Mouse (Mus musculus): ENCODE data around the gene Gnl2. TPM values are rescaled to one million over a fixed set of nuclear protein-coding genes. Genes with fewer than 3 reads are reported as not detected.

Gnl2 gene
- polyA plus RNA-seq, 1 experiment = 140 TPM

DNA sequence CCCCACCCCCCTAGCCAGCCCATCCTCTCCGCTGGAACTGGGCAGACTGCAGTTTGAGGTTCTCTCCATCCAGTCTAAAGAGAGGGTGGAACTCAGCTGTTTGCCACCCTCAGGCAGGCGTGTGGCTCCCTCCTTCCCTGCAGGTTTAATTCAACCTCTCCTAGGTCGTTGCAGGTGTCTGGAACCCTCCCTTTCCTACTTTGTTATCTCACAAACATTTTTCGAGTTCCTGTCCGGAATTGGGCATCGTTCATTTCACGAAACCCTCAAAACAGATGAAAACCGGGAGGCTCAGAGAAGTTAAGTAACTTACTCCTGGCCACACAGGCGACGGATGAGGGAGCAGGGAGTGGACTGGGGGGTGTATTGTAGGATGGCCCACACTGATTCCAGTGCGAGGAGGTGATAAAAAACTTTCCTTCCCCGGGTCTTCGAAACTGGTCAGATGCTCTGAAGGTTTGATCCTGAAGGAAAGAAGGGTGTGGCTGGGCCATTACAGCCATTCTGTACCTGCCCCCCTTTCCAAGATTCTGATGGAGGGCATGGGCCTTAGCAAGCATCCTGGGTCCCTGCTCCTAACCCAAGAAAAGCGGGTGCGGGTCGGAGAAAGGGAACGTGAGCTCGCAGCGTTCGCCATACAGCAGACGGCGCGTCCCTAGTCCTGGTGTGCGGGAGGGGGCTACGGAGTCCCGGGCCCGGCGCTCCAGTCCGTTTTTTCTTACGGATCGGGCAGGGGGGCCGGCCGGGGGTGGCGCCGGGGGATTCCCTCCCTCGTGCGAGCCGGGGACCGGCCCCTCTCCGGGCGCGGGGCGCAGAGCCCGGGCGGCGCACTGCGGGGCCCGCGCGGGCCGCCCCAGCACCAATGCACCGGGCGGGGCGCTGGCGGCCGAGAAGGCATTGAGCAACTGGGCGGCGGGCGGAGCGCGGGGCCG lies 30.4 kb upstream of the Gnl2 start, which contains the start of gene Rspo1:
TSS of gene Rspo1 (plus strand) at position 760 of the 932 bp plus-strand sequence.
- TF ChIP-seq POLR2A (IDR thresholded peaks at IDR 0.05; ENCODE audit: insufficient read depth, low read length) (no peak), CTCF (IDR thresholded peaks at IDR 0.05; ENCODE audit: low read depth, low read length) (no peak), EP300 (IDR thresholded peaks at IDR 0.05; ENCODE audit: insufficient read depth, low read depth, low read length) (no peak)
- H3K4me1 ChIP-seq (ENCODE audit: control insufficient read depth, insufficient read depth, low read length) = no peaks in the 10 kb centered on the region
- no peak within 1 kb of the TSS for H3K27ac ChIP-seq (ENCODE audit: insufficient read depth, low read length)
- H3K36me3 ChIP-seq (ENCODE audit: control insufficient read depth, insufficient read depth, low read length, poor library complexity, severe bottlenecking) = no peaks in the 10 kb centered on the region
- H3K27me3 ChIP-seq (ENCODE audit: control insufficient read depth, insufficient read depth, low read length, poor library complexity, severe bottlenecking) = peaks cover 5% of the 10 kb centered on the region; the same call in 1 of the 2 replicates
- no peaks in the 10 kb centered on the region for H3K9me3 ChIP-seq (replicated peaks; ENCODE audit: control insufficient read depth, insufficient read depth, low read length, poor library complexity, severe bottlenecking)
- peak within 1 kb of the TSS; percentile 67 for H3K4me3 ChIP-seq (ENCODE audit: low read depth, low read length)
- peak within 1 kb of the TSS; percentile 68 for H3K9ac ChIP-seq (ENCODE audit: low read depth, poor library complexity, severe bottlenecking)

GRCm38 (mm10) chr4:124986739-124987710 lies 29.4 kb upstream of the Gnl2 start:
- H3K4me1 ChIP-seq (ENCODE audit: control insufficient read depth, insufficient read depth, low read length) = no peaks in the 10 kb centered on the region
- H3K9me3 ChIP-seq (replicated peaks; ENCODE audit: control insufficient read depth, insufficient read depth, low read length, poor library complexity, severe bottlenecking) = no peaks in the 10 kb centered on the region
- peak overlapping the region; percentile 68 for H3K9ac ChIP-seq (ENCODE audit: low read depth, poor library complexity, severe bottlenecking)
- H3K27ac ChIP-seq (ENCODE audit: insufficient read depth, low read length) = no peak overlapping the region
- H3K27me3 ChIP-seq (ENCODE audit: control insufficient read depth, insufficient read depth, low read length, poor library complexity, severe bottlenecking) = peaks cover 5% of the 10 kb centered on the region; the same call in 1 of the 2 replicates
- no peaks in the 10 kb centered on the region for H3K36me3 ChIP-seq (ENCODE audit: control insufficient read depth, insufficient read depth, low read length, poor library complexity, severe bottlenecking)
- no peak for TF ChIP-seq POLR2A (IDR thresholded peaks at IDR 0.05; ENCODE audit: insufficient read depth, low read length)
- TF ChIP-seq CTCF (IDR thresholded peaks at IDR 0.05; ENCODE audit: low read depth, low read length) = no peak
- TF ChIP-seq EP300 (IDR thresholded peaks at IDR 0.05; ENCODE audit: insufficient read depth, low read depth, low read length) = no peak
- peak overlapping the region; percentile 67 for H3K4me3 ChIP-seq (ENCODE audit: low read depth, low read length)

DNA sequence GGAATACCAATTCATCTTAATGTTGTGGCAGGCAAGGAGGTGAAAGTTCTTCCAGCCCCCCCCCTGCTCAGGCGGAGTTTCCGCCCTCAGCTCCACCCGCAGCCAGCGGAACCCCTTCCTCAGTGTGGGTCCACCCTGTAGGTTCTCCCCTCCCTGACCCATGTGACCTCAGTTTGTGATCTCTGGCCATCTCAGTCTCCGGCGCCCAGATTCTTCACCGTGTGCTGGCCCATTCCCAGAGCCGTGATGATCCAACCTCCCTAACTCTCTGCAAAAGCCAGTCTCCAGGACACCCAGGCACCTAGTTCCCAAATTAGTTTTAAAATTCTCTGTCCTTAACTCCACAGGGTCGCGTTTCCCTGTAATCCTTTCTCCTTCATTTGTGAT lies 28.7 kb upstream of the Gnl2 start:
- no peak for TF ChIP-seq EP300 (IDR thresholded peaks at IDR 0.05; ENCODE audit: insufficient read depth, low read depth, low read length)
- no peak for TF ChIP-seq CTCF (IDR thresholded peaks at IDR 0.05; ENCODE audit: low read depth, low read length)
- Histone ChIP-seq H3K4me1 (ENCODE audit: control insufficient read depth, insufficient read depth, low read length) (no peaks in the 10 kb centered on the region), H3K4me3 (ENCODE audit: low read depth, low read length) (no peak overlapping the region), H3K9me3 (replicated peaks; ENCODE audit: control insufficient read depth, insufficient read depth, low read length, poor library complexity, severe bottlenecking) (no peaks in the 10 kb centered on the region), H3K27me3 (ENCODE audit: control insufficient read depth, insufficient read depth, low read length, poor library complexity, severe bottlenecking) (peaks cover 5% of the 10 kb centered on the region; the same call in 1 of the 2 replicates), H3K36me3 (ENCODE audit: control insufficient read depth, insufficient read depth, low read length, poor library complexity, severe bottlenecking) (no peaks in the 10 kb centered on the region), H3K9ac (ENCODE audit: low read depth, poor library complexity, severe bottlenecking) (no peak overlapping the region), H3K27ac (ENCODE audit: insufficient read depth, low read length) (no peak overlapping the region)

- Histone ChIP-seq H3K36me3 (ENCODE audit: control insufficient read depth, insufficient read depth, low read length, poor library complexity, severe bottlenecking) (no peaks in the 10 kb centered on the region), H3K27me3 (ENCODE audit: control insufficient read depth, insufficient read depth, low read length, poor library complexity, severe bottlenecking) (peaks cover 5% of the 10 kb centered on the region; the same call in 1 of the 2 replicates), H3K9ac (ENCODE audit: low read depth, poor library complexity, severe bottlenecking) (no peak overlapping the region), H3K9me3 (replicated peaks; ENCODE audit: control insufficient read depth, insufficient read depth, low read length, poor library complexity, severe bottlenecking) (no peaks in the 10 kb centered on the region), H3K27ac (ENCODE audit: insufficient read depth, low read length) (no peak overlapping the region), H3K4me1 (ENCODE audit: control insufficient read depth, insufficient read depth, low read length) (no peaks in the 10 kb centered on the region), H3K4me3 (ENCODE audit: low read depth, low read length) (no peak overlapping the region)
- TF ChIP-seq CTCF (IDR thresholded peaks at IDR 0.05; ENCODE audit: low read depth, low read length) (no peak), POLR2A (IDR thresholded peaks at IDR 0.05; ENCODE audit: insufficient read depth, low read length) (no peak), EP300 (IDR thresholded peaks at IDR 0.05; ENCODE audit: insufficient read depth, low read depth, low read length) (no peak)
Observed at GRCm38 (mm10) chr4:124988382-124988781, 28.0 kb upstream of the Gnl2 start.

GRCm38 (mm10) chr4:124989787-124990253 lies 26.6 kb upstream of the Gnl2 start:
- H3K9ac ChIP-seq (ENCODE audit: low read depth, poor library complexity, severe bottlenecking) = 0 out of 2 replicates have a peak overlapping the region, but pooled peaks have one; percentile 40
- no peak for TF ChIP-seq CTCF (IDR thresholded peaks at IDR 0.05; ENCODE audit: low read depth, low read length)
- TF ChIP-seq POLR2A (IDR thresholded peaks at IDR 0.05; ENCODE audit: insufficient read depth, low read length) = no peak
- no peak for TF ChIP-seq EP300 (IDR thresholded peaks at IDR 0.05; ENCODE audit: insufficient read depth, low read depth, low read length)

More at GRCm38 (mm10) chr4:124989787-124990253, 26.6 kb upstream of the Gnl2 start:
- H3K27ac ChIP-seq (ENCODE audit: insufficient read depth, low read length) = no peak overlapping the region
- peak overlapping the region; percentile 35 for H3K4me3 ChIP-seq (ENCODE audit: low read depth, low read length)
- H3K4me1 ChIP-seq (ENCODE audit: control insufficient read depth, insufficient read depth, low read length) = no peaks in the 10 kb centered on the region
- H3K27me3 ChIP-seq (ENCODE audit: control insufficient read depth, insufficient read depth, low read length, poor library complexity, severe bottlenecking) = peaks cover 5% of the 10 kb centered on the region; the same call in 1 of the 2 replicates
- no peaks in the 10 kb centered on the region for H3K36me3 ChIP-seq (ENCODE audit: control insufficient read depth, insufficient read depth, low read length, poor library complexity, severe bottlenecking)
- no peaks in the 10 kb centered on the region for H3K9me3 ChIP-seq (replicated peaks; ENCODE audit: control insufficient read depth, insufficient read depth, low read length, poor library complexity, severe bottlenecking)

Data from ES-Bruce4 (cell line).